Mouse (Mus musculus): ENCODE measurements around the gene Nox1. TPM values are rescaled to one million over a fixed set of nuclear protein-coding genes. Genes with fewer than 3 reads are reported as not detected.

The Nox1 gene
- polyA plus RNA-seq, 1 experiment from 2014 or later = 0.11 TPM

Small RNA genes within 50 kb of the gene (microRNA-seq; reads per million reads assigned to microRNA genes)
- not detected for gene Mir3112

Other genes with a start within 250 kb of the Nox1 start
- gene Sytl4, start 240.1 kb downstream of the Nox1 start, polyA plus RNA-seq (2015; fragmentation: Nextera tagmentation; extraction: Ambion mirVana) = 3.1 and 5.4 TPM in 2 replicates
- gene Cstf2, start 162.8 kb downstream of the Nox1 start, polyA plus RNA-seq (2015; fragmentation: Nextera tagmentation; extraction: Ambion mirVana) = 37.9 and 38.7 TPM in 2 replicates
- gene Xkrx, start 59.9 kb downstream of the Nox1 start, polyA plus RNA-seq (2015; fragmentation: Nextera tagmentation; extraction: Ambion mirVana) = 0.37 and 0.51 TPM in 2 replicates
- gene Arl13a, start 34.5 kb downstream of the Nox1 start, polyA plus RNA-seq (2015; fragmentation: Nextera tagmentation; extraction: Ambion mirVana) = not detected in 2 replicates
- 15.3 and 15.6 TPM in 2 replicates for gene Trmt2b, start 55.0 kb upstream of the Nox1 start, polyA plus RNA-seq (2015; fragmentation: Nextera tagmentation; extraction: Ambion mirVana)
- gene Tmem35a, start 73.3 kb upstream of the Nox1 start, polyA plus RNA-seq (2015; fragmentation: Nextera tagmentation; extraction: Ambion mirVana) = 14.2 and 16.0 TPM in 2 replicates
- gene Cenpi, start 86.1 kb upstream of the Nox1 start, polyA plus RNA-seq (2015; fragmentation: Nextera tagmentation; extraction: Ambion mirVana) = 27.3 and 29.7 TPM in 2 replicates
- gene Drp2, start 182.6 kb upstream of the Nox1 start, polyA plus RNA-seq (2015; fragmentation: Nextera tagmentation; extraction: Ambion mirVana) = 4.1 and 5.4 TPM in 2 replicates

All from embryonic facial prominence, embryonic 13.5 days (tissue).